8 mouse cellular contexts compared by ENCODE assay signal in the genomic region with DNA sequence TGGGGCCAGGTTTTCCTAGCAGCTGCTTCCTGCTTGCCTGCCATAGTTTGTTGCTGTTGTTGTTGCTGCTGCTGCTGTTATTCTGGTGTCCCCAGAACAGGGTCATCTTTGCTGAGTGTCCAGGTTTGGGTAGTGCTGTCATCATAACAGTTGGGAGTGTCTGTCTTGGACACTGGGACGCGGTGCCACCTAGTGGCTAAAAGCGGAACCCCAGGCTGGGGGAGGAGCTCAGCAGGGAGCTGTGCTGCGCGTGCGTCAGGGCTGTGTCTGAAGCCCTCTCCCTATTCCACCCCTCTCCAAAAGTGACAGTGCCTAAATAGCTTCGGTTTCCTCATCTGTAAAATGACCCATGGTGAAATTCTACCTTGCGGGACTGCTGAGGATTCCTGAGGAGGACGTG. TPM values are rescaled to one million over a fixed set of nuclear protein-coding genes. Genes with fewer than 3 reads are reported as not detected.
DNase-seq lines count a peak whose midpoint lies in the region; ATAC-seq and TF ChIP-seq lines count a peak whose summit lies in the region.

No protein-coding gene starts in this region.

- no peak overlapping the region for H3K9ac ChIP-seq in embryonic facial prominence, embryonic 12.5 days
- H3K9ac ChIP-seq in heart, adult 2 months (ENCODE audit: low read depth, low read length) = 0 out of 2 replicates have a peak overlapping the region, but pooled peaks have one; percentile 11
- no peak overlapping the region for H3K9ac ChIP-seq in limb, embryonic 12.5 days (replicated peaks)
- no peak overlapping the region for H3K9ac ChIP-seq in midbrain, embryonic 14.5 days (replicated peaks; ENCODE audit: low read length)

- no peak overlapping the region for H3K4me3 ChIP-seq in embryonic facial prominence, embryonic 12.5 days
- no peak overlapping the region for H3K4me3 ChIP-seq in heart, adult 2 months
- no peak overlapping the region for H3K4me3 ChIP-seq in limb, embryonic 12.5 days (replicated peaks)
- H3K4me3 ChIP-seq in midbrain, embryonic 14.5 days (replicated peaks; ENCODE audit: low read depth, low read length) = no peak overlapping the region
- no peak overlapping the region for H3K4me3 ChIP-seq in small intestine, adult 2 months (ENCODE audit: low read depth, low read length)

- no peaks in the 10 kb centered on the region for H3K79me2 ChIP-seq in heart, adult 2 months (replicated peaks; ENCODE audit: control insufficient read depth, insufficient read depth, low read length)

- H3K27me3 ChIP-seq in embryonic facial prominence, embryonic 12.5 days = peaks cover 35% of the 10 kb centered on the region
- no peaks in the 10 kb centered on the region for H3K27me3 ChIP-seq in heart, adult 2 months (ENCODE audit: control insufficient read depth, insufficient read depth, low read length)
- H3K27me3 ChIP-seq in limb, embryonic 12.5 days = peaks cover 41% of the 10 kb centered on the region
- peaks cover 15% of the 10 kb centered on the region; the same call in 1 of the 2 replicates for H3K27me3 ChIP-seq in midbrain, embryonic 14.5 days (ENCODE audit: control insufficient read depth, insufficient read depth, low read length)
- peaks cover 5% of the 10 kb centered on the region; the same call in 1 of the 2 replicates for H3K27me3 ChIP-seq in small intestine, adult 2 months (ENCODE audit: control insufficient read depth, insufficient read depth, low read length)

- H3K27ac ChIP-seq in embryonic facial prominence, embryonic 12.5 days = no peak overlapping the region
- peak overlapping the region; percentile 57 for H3K27ac ChIP-seq in heart, adult 2 months
- H3K27ac ChIP-seq in limb, embryonic 12.5 days = no peak overlapping the region
- peak overlapping the region; percentile 66; the same call in 1 of the 2 replicates for H3K27ac ChIP-seq in midbrain, embryonic 14.5 days (replicated peaks; ENCODE audit: low read depth, low read length)
- no peak overlapping the region for H3K27ac ChIP-seq in small intestine, adult 2 months (ENCODE audit: insufficient read depth, low read depth, low read length)

- TF ChIP-seq POLR2A in heart, adult 2 months (IDR thresholded peaks at IDR 0.05; ENCODE audit: insufficient read depth, low read depth, low read length) = no peak
- TF ChIP-seq POLR2A in small intestine, adult 2 months (IDR thresholded peaks at IDR 0.05; ENCODE audit: low read depth, low read length) = no peak

- no peaks in the 10 kb centered on the region for H3K36me3 ChIP-seq in embryonic facial prominence, embryonic 12.5 days
- H3K36me3 ChIP-seq in heart, adult 2 months (ENCODE audit: control insufficient read depth, insufficient read depth, low read length) = no peaks in the 10 kb centered on the region
- H3K36me3 ChIP-seq in limb, embryonic 12.5 days = no peaks in the 10 kb centered on the region
- no peaks in the 10 kb centered on the region for H3K36me3 ChIP-seq in midbrain, embryonic 14.5 days (ENCODE audit: control insufficient read depth, insufficient read depth, low read length)
- no peaks in the 10 kb centered on the region for H3K36me3 ChIP-seq in small intestine, adult 2 months (ENCODE audit: control insufficient read depth, insufficient read depth, low read length)

- H3K4me1 ChIP-seq in embryonic facial prominence, embryonic 12.5 days = peaks cover 15% of the 10 kb centered on the region
- peaks cover 3% of the 10 kb centered on the region for H3K4me1 ChIP-seq in heart, adult 2 months (ENCODE audit: control insufficient read depth, insufficient read depth, low read length)
- H3K4me1 ChIP-seq in limb, embryonic 12.5 days (replicated peaks) = peaks cover 13% of the 10 kb centered on the region
- peaks cover 13% of the 10 kb centered on the region for H3K4me1 ChIP-seq in midbrain, embryonic 14.5 days (ENCODE audit: control insufficient read depth, insufficient read depth, low read length)
- no peaks in the 10 kb centered on the region; the same call in 1 of the 2 replicates for H3K4me1 ChIP-seq in small intestine, adult 2 months (ENCODE audit: control insufficient read depth, insufficient read depth, insufficient read length, low read length)

- intact Hi-C loops in heart, adult 2 months (cut with DNase I) = loop anchor here (1.0 kb wide), 1 partner anchor 223 kb away; no protein-coding TSS in a partner anchor

- H3K9me3 ChIP-seq in embryonic facial prominence, embryonic 12.5 days = no peaks in the 10 kb centered on the region
- no peaks in the 10 kb centered on the region for H3K9me3 ChIP-seq in limb, embryonic 12.5 days
- H3K9me3 ChIP-seq in midbrain, embryonic 14.5 days (ENCODE audit: control insufficient read depth, low read length) = no peaks in the 10 kb centered on the region

- ATAC-seq in embryonic facial prominence, embryonic 12.5 days (ENCODE audit: insufficient number of reproducible peaks, insufficient read depth, low FRiP score, low TSS enrichment) = peak; percentile 47; the same call in 1 of the 2 replicates
- peak; percentile 37; the same call in 1 of the 2 replicates for ATAC-seq in limb, embryonic 12.5 days (ENCODE audit: insufficient number of reproducible peaks, insufficient read depth, low FRiP score, low TSS enrichment, low read depth)
- ATAC-seq in midbrain, embryonic 14.5 days (ENCODE audit: low FRiP score, low TSS enrichment) = peak; percentile 24; the same call in 1 of the 2 replicates

- TF ChIP-seq EP300 in heart, adult 2 months (IDR thresholded peaks at IDR 0.05; ENCODE audit: insufficient read depth, low read depth, low read length) = peak; percentile 88

- peak; percentile 95 for DNase-seq in 3T3-L1 (ENCODE audit: low read depth, low spot score)
- DNase-seq in adrenal gland, postnatal 25 days = peak; percentile 95
- peak; percentile 92 to 99 for DNase-seq in heart, adult 2 months
- peak; percentile 88 to 96 for DNase-seq in kidney, adult 8-10 months
- peak; percentile 89 for DNase-seq in midbrain, embryonic 14.5 days

- no peak; the same call in 1 of the 2 replicates for TF ChIP-seq CTCF in heart, adult 2 months (IDR thresholded peaks at IDR 0.05)
- TF ChIP-seq CTCF in small intestine, adult 2 months (IDR thresholded peaks at IDR 0.05; ENCODE audit: extremely low read depth, insufficient read length, insufficient replicate concordance, low read depth, low read length) = peak; percentile 92; the same call in 1 of the 2 replicates

- 7% methylated on average over 9 of the region's 9 CpGs for WGBS in embryonic facial prominence, embryonic 12.5 days
- WGBS in heart, adult 2 months = 15% methylated on average over 9 of the region's 9 CpGs
- WGBS in limb, embryonic 12.5 days = 12% methylated on average over 9 of the region's 9 CpGs
- 11% methylated on average over 9 of the region's 9 CpGs for WGBS in midbrain, embryonic 14.5 days
- 14% methylated on average over 9 of the region's 9 CpGs for WGBS in small intestine, adult 2 months

- no peak overlapping the region for H3K4me2 ChIP-seq in embryonic facial prominence, embryonic 12.5 days (replicated peaks)
- H3K4me2 ChIP-seq in limb, embryonic 12.5 days = no peak overlapping the region
- no peak overlapping the region for H3K4me2 ChIP-seq in midbrain, embryonic 14.5 days (ENCODE audit: low read length)

RNA-seq across cellular contexts. Expression of a gene that starts 7.1 kb away (rescaled TPM):
- 11.2 and 11.6 TPM in 2 replicates for total RNA-seq in adrenal gland, postnatal 25 days (2021)
- polyA plus RNA-seq in embryonic facial prominence, embryonic 12.5 days (2016; fragmentation: Nextera tagmentation; extraction: Ambion mirVana) = 5.3 and 5.5 TPM in 2 replicates
- total RNA-seq in heart, adult 2 months (2021) = 10 to 100 TPM; 11.2 to 12.3 TPM
- 6.1 and 7.6 TPM in 2 replicates for polyA plus RNA-seq in heart, adult 2 months (2012; rRNA removed)
- polyA plus RNA-seq in limb, embryonic 12.5 days (2016; fragmentation: Nextera tagmentation; extraction: Ambion mirVana) = 4.1 and 5.1 TPM in 2 replicates
- 9.9 and 12.7 TPM in 2 replicates for polyA plus RNA-seq in midbrain, embryonic 14.5 days (2014; fragmentation: Nextera tagmentation; extraction: Ambion mirVana)
- 0.98 and 2.1 TPM in 2 replicates for polyA plus RNA-seq in small intestine, adult 2 months (2012; rRNA removed)

RNA-seq across cellular contexts. Expression of a gene that starts 15.4 kb away (rescaled TPM):
- total RNA-seq in adrenal gland, postnatal 25 days (2021) = 87.7 and 111 TPM in 2 replicates
- polyA plus RNA-seq in embryonic facial prominence, embryonic 12.5 days (2016; fragmentation: Nextera tagmentation; extraction: Ambion mirVana) = 18.4 and 21.2 TPM in 2 replicates
- total RNA-seq in heart, adult 2 months (2021) = 100 to 1,000 TPM; 274 to 297 TPM
- 49.0 and 68.7 TPM in 2 replicates for polyA plus RNA-seq in heart, adult 2 months (2012; rRNA removed)
- 14.5 and 18.1 TPM in 2 replicates for polyA plus RNA-seq in limb, embryonic 12.5 days (2016; fragmentation: Nextera tagmentation; extraction: Ambion mirVana)
- polyA plus RNA-seq in midbrain, embryonic 14.5 days (2014; fragmentation: Nextera tagmentation; extraction: Ambion mirVana) = 45.9 and 49.8 TPM in 2 replicates
- 22.3 and 26.1 TPM in 2 replicates for polyA plus RNA-seq in small intestine, adult 2 months (2012; rRNA removed)

RNA-seq across cellular contexts. Expression of a gene that starts 15.8 kb away (rescaled TPM):
- 55.1 and 59.9 TPM in 2 replicates for total RNA-seq in adrenal gland, postnatal 25 days (2021)
- 46.7 and 46.8 TPM in 2 replicates for polyA plus RNA-seq in embryonic facial prominence, embryonic 12.5 days (2016; fragmentation: Nextera tagmentation; extraction: Ambion mirVana)
- total RNA-seq in heart, adult 2 months (2021) = 10 to 100 TPM; 27.4 to 29.7 TPM
- 13.4 and 21.2 TPM in 2 replicates for polyA plus RNA-seq in heart, adult 2 months (2012; rRNA removed)
- polyA plus RNA-seq in limb, embryonic 12.5 days (2016; fragmentation: Nextera tagmentation; extraction: Ambion mirVana) = 46.5 and 48.6 TPM in 2 replicates
- polyA plus RNA-seq in midbrain, embryonic 14.5 days (2014; fragmentation: Nextera tagmentation; extraction: Ambion mirVana) = 32.7 and 35.8 TPM in 2 replicates
- polyA plus RNA-seq in small intestine, adult 2 months (2012; rRNA removed) = 50.5 and 64.1 TPM in 2 replicates

RNA-seq across cellular contexts. Expression of a gene that starts 24.9 kb away (rescaled TPM):
- 116 and 120 TPM in 2 replicates for total RNA-seq in adrenal gland, postnatal 25 days (2021)
- polyA plus RNA-seq in embryonic facial prominence, embryonic 12.5 days (2016; fragmentation: Nextera tagmentation; extraction: Ambion mirVana) = 96.0 TPM in 2 replicates
- total RNA-seq in heart, adult 2 months (2021) = 10 to 100 TPM; 85.1 to 87.6 TPM
- 77.3 and 101 TPM in 2 replicates for polyA plus RNA-seq in heart, adult 2 months (2012; rRNA removed)
- 104 and 109 TPM in 2 replicates for polyA plus RNA-seq in limb, embryonic 12.5 days (2016; fragmentation: Nextera tagmentation; extraction: Ambion mirVana)
- polyA plus RNA-seq in midbrain, embryonic 14.5 days (2014; fragmentation: Nextera tagmentation; extraction: Ambion mirVana) = 83.4 and 84.3 TPM in 2 replicates
- polyA plus RNA-seq in small intestine, adult 2 months (2012; rRNA removed) = 26.4 and 47.5 TPM in 2 replicates

RNA-seq across cellular contexts. Expression of a gene that starts 31.2 kb away (rescaled TPM):
- 489 and 566 TPM in 2 replicates for total RNA-seq in adrenal gland, postnatal 25 days (2021)
- polyA plus RNA-seq in embryonic facial prominence, embryonic 12.5 days (2016; fragmentation: Nextera tagmentation; extraction: Ambion mirVana) = 919 and 944 TPM in 2 replicates
- 100 to 1,000 TPM; 352 to 416 TPM for total RNA-seq in heart, adult 2 months (2021)
- 154 and 269 TPM in 2 replicates for polyA plus RNA-seq in heart, adult 2 months (2012; rRNA removed)
- 764 and 842 TPM in 2 replicates for polyA plus RNA-seq in limb, embryonic 12.5 days (2016; fragmentation: Nextera tagmentation; extraction: Ambion mirVana)
- polyA plus RNA-seq in midbrain, embryonic 14.5 days (2014; fragmentation: Nextera tagmentation; extraction: Ambion mirVana) = 434 and 525 TPM in 2 replicates
- polyA plus RNA-seq in small intestine, adult 2 months (2012; rRNA removed) = 82.6 and 120 TPM in 2 replicates

Comparison
In these comparisons a context has a peak if more than half of its experiments do, and no peak if none do; other contexts are left out.
1. H3K27ac ChIP-seq: peak in heart, adult 2 months (single experiment) and midbrain, embryonic 14.5 days (single experiment); none in embryonic facial prominence, embryonic 12.5 days (single experiment), limb, embryonic 12.5 days (single experiment) and small intestine, adult 2 months (single experiment).
2. Peak in every context shown above with its lines, with median percentiles within 50 percentile points of each other: DNase-seq and ATAC-seq.